Mouse (Mus musculus): ENCODE results near the gene Sema4d. TPM values are rescaled to one million over a fixed set of nuclear protein-coding genes. Genes with fewer than 3 reads are reported as not detected.
A peak's percentile ranks its signal among the peaks of the same experiment; 100 is the strongest.

Sema4d gene
- polyA plus RNA-seq, 1 experiment from 2014 or later = 6.7 TPM

GRCm38 (mm10) chr13:51720556-51720955 lies 73.0 kb downstream of the Sema4d start:
- ATAC-seq (ENCODE audit: low FRiP score, low TSS enrichment) = no peak
- TF ChIP-seq CTCF (IDR thresholded peaks at IDR 0.05; ENCODE audit: low read depth) = no peak
- no peak for TF ChIP-seq EP300 (optimal IDR thresholded peaks at IDR 0.05)

DNA sequence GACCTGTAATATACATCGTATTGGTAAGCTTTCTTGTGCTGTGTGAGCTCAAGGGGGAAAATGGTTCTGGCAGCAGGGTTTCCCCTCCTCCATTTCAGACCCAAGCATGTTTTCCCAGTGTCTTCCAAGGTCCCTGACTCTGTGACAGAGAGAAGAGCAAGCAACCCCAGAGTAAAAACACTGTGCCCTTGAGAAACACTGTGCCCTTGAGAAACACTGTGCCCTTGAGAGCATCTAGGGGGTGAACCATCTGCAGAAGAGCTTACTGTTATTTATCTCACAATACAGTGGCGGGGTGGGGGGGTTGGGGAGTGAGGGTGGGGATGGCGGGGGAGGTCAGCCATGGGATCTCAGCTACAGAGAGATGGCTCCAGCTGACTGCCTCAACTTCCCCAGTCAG lies 74.3 kb downstream of the Sema4d start:
- no peaks in the 10 kb centered on the region for H3K4me1 ChIP-seq (replicated peaks; ENCODE audit: control insufficient read depth, insufficient read depth)
- WGBS = 79% methylated on average over 3 of the region's 3 CpGs

More at GRCm38 (mm10) chr13:51720556-51720955, 73.0 kb downstream of the Sema4d start:
- Histone ChIP-seq H3K4me3 (ENCODE audit: low read depth, low read length) (no peak overlapping the region), H3K9ac (ENCODE audit: low read length) (no peak overlapping the region), H3K4me2 (replicated peaks; ENCODE audit: low read depth) (no peak overlapping the region), H3K36me3 (ENCODE audit: control insufficient read depth, insufficient read depth, low read length) (no peaks in the 10 kb centered on the region), H3K27me3 (ENCODE audit: control insufficient read depth, insufficient read depth, low read length) (no peaks in the 10 kb centered on the region), H3K9me3 (ENCODE audit: control insufficient read depth, low read length) (no peaks in the 10 kb centered on the region), H3K4me1 (replicated peaks; ENCODE audit: control insufficient read depth, insufficient read depth) (no peaks in the 10 kb centered on the region), H3K27ac (replicated peaks) (no peak overlapping the region)
- 89% methylated on average over 4 of the region's 4 CpGs for WGBS
- DNase-seq (ENCODE audit: low spot score) = no peak

DNA sequence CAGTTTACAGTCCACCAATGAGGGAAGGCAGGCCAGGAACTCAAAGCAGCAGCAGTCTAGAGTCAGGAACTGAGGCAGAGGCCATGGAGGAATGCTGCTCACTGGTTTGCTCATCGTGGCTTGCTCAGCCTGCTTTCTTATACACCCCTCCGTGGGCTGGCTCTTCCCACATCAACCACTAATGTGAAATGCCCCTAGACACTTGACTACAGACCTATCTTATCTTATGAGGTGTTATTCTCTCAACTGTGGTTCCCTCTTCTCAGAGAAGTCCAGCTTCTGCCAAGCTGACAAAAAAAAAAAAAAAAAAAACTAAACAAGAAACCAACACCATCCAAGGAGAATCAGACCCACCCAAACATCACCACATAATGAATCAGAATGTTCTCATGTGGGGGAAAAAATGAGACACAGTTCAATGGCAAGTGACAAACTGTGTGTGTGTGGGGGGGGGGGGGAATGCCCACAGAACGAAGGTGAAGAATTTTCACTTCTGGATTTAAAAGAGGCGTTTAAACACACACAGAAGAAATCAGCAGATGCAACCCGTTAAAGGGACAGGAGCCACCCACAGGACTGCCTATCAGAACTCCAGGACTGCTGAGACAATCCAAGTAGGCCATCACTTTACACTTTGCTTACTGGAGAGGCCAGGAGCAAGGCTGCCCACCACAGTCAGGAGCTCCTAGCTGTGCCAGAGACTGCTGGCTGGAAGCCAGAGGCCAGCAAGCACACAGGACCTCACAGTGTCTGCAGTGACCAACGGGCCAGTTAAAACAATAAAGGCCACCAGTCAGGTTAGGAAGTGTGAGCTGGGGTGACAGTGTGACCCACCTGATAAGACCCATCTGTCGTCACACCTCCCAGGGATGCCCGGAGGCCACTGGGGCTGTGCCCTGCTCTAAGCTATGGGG lies 76.9 kb downstream of the Sema4d start:
- DNase-seq (ENCODE audit: low spot score) = no peak

More for the DNA sequence above, 74.3 kb downstream of the Sema4d start:
- DNase-seq (ENCODE audit: low spot score) (no peak), ATAC-seq (ENCODE audit: low FRiP score, low TSS enrichment) (no peak)
- Histone ChIP-seq H3K27ac (replicated peaks) (no peak overlapping the region), H3K27me3 (ENCODE audit: control insufficient read depth, insufficient read depth, low read length) (no peaks in the 10 kb centered on the region), H3K4me2 (replicated peaks; ENCODE audit: low read depth) (no peak overlapping the region), H3K9me3 (ENCODE audit: control insufficient read depth, low read length) (no peaks in the 10 kb centered on the region), H3K9ac (ENCODE audit: low read length) (no peak overlapping the region), H3K36me3 (ENCODE audit: control insufficient read depth, insufficient read depth, low read length) (no peaks in the 10 kb centered on the region), H3K4me3 (ENCODE audit: low read depth, low read length) (no peak overlapping the region)
- no peak for TF ChIP-seq EP300 (optimal IDR thresholded peaks at IDR 0.05)
- no peak for TF ChIP-seq CTCF (IDR thresholded peaks at IDR 0.05; ENCODE audit: low read depth)

GRCm38 (mm10) chr13:51712022-51712421 lies 81.5 kb downstream of the Sema4d start:
- H3K27me3 ChIP-seq (ENCODE audit: control insufficient read depth, insufficient read depth, low read length) = no peaks in the 10 kb centered on the region
- ATAC-seq (ENCODE audit: low FRiP score, low TSS enrichment) = no peak
- no peak overlapping the region for H3K4me2 ChIP-seq (replicated peaks; ENCODE audit: low read depth)
- H3K27ac ChIP-seq (replicated peaks) = no peak overlapping the region
- 91% methylated on average over 8 of the region's 8 CpGs for WGBS
- no peaks in the 10 kb centered on the region for H3K4me1 ChIP-seq (replicated peaks; ENCODE audit: control insufficient read depth, insufficient read depth)
- no peaks in the 10 kb centered on the region for H3K9me3 ChIP-seq (ENCODE audit: control insufficient read depth, low read length)
- no peak overlapping the region for H3K4me3 ChIP-seq (ENCODE audit: low read depth, low read length)
- no peaks in the 10 kb centered on the region for H3K36me3 ChIP-seq (ENCODE audit: control insufficient read depth, insufficient read depth, low read length)
- no peak for DNase-seq (ENCODE audit: low spot score)
- no peak for TF ChIP-seq CTCF (IDR thresholded peaks at IDR 0.05; ENCODE audit: low read depth)
- TF ChIP-seq EP300 (optimal IDR thresholded peaks at IDR 0.05) = no peak
- H3K9ac ChIP-seq (ENCODE audit: low read length) = no peak overlapping the region

More for the DNA sequence above, 76.9 kb downstream of the Sema4d start:
- ATAC-seq (ENCODE audit: low FRiP score, low TSS enrichment) = no peak
- Histone ChIP-seq H3K9ac (ENCODE audit: low read length) (no peak overlapping the region), H3K36me3 (ENCODE audit: control insufficient read depth, insufficient read depth, low read length) (no peaks in the 10 kb centered on the region), H3K4me1 (replicated peaks; ENCODE audit: control insufficient read depth, insufficient read depth) (no peaks in the 10 kb centered on the region), H3K27ac (replicated peaks) (no peak overlapping the region), H3K9me3 (ENCODE audit: control insufficient read depth, low read length) (no peaks in the 10 kb centered on the region), H3K4me2 (replicated peaks; ENCODE audit: low read depth) (no peak overlapping the region), H3K27me3 (ENCODE audit: control insufficient read depth, insufficient read depth, low read length) (no peaks in the 10 kb centered on the region), H3K4me3 (ENCODE audit: low read depth, low read length) (no peak overlapping the region)
- TF ChIP-seq EP300 (optimal IDR thresholded peaks at IDR 0.05) (no peak), CTCF (IDR thresholded peaks at IDR 0.05; ENCODE audit: low read depth) (no peak)
- 56% methylated on average over 8 of the region's 8 CpGs for WGBS

DNA sequence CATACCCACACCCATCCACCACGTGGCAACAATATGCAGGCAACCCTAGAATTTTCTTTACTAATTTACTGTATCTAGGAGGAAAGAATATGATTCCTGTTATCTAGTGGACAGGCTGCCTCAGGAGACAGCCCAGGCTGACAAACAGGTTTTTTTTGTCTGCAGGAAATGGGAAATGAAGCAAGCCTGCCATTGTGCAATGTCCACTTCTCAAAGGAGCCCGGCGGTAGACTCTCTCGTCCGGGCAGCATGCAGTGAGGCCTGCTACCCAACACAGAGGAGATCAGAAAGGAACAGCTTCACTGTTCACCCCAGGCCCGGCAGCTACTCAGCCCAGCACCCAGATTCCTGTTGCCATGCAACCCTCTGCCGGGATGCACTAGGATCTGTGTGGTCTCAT lies 82.8 kb downstream of the Sema4d start:
- ATAC-seq (ENCODE audit: low FRiP score, low TSS enrichment) = no peak
- Histone ChIP-seq H3K27me3 (ENCODE audit: control insufficient read depth, insufficient read depth, low read length) (no peaks in the 10 kb centered on the region), H3K4me3 (ENCODE audit: low read depth, low read length) (no peak overlapping the region), H3K9ac (ENCODE audit: low read length) (no peak overlapping the region), H3K4me2 (replicated peaks; ENCODE audit: low read depth) (no peak overlapping the region), H3K4me1 (replicated peaks; ENCODE audit: control insufficient read depth, insufficient read depth) (no peaks in the 10 kb centered on the region), H3K27ac (replicated peaks) (0 out of 2 replicates have a peak overlapping the region, but pooled peaks have one; percentile 4), H3K36me3 (ENCODE audit: control insufficient read depth, insufficient read depth, low read length) (no peaks in the 10 kb centered on the region), H3K9me3 (ENCODE audit: control insufficient read depth, low read length) (no peaks in the 10 kb centered on the region)
- no peak for DNase-seq (ENCODE audit: low spot score)
- TF ChIP-seq CTCF (IDR thresholded peaks at IDR 0.05; ENCODE audit: low read depth) = no peak
- TF ChIP-seq EP300 (optimal IDR thresholded peaks at IDR 0.05) = no peak
- WGBS = 46% methylated on average over 7 of the region's 7 CpGs
